Mouse (Mus musculus) 3T3-L1 (cell line): ENCODE data around the gene Myl12a.

Experiments
- DNase-seq: peaks from one replicate; pipeline ENCODE4 v3.0.0-alpha.2; 2015; ENCODE audit warnings: low read depth, low spot score

Myl12a gene

DNA sequence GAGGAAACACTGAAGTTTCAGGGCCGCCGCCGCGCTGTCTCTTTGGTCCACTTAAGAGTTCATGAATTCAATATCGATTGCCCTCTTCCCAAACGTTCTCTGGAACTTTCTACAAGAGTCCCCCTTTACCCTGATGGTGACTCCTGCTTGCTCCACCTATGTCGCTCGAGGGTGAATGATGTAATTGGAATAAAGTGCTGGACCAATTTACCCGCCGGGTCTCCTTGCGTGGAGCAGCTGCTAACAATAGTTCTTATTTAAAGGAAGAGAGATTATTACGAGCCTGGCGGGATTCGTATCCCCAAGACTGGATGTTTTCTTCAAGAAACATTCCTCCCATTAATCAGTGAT lies at the start of gene Myl12a:
Myl12a (minus strand) TSS at position 135 of the 351 bp plus-strand sequence.
- DNase-seq: no peak

DNA sequence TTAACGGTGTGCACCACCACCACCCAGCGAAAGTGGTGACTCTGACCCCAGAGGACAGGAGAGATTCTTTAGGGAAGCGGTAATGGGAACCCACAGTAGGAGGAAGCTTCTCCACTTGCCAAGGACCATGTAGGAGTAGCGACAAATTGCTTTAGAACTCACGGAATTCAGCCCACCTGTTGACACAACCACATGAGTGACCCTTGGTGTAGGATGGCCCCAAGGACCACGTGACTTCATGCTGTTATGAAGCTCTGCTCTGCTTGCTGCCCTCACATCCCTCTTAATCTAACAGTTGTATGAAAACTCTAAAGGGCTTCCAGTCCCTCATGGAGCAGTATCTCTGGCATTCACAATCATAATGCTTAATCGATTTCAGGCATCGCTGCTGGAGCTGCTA lies 46.6 kb upstream of the Myl12a start:
- no peak for DNase-seq

DNA sequence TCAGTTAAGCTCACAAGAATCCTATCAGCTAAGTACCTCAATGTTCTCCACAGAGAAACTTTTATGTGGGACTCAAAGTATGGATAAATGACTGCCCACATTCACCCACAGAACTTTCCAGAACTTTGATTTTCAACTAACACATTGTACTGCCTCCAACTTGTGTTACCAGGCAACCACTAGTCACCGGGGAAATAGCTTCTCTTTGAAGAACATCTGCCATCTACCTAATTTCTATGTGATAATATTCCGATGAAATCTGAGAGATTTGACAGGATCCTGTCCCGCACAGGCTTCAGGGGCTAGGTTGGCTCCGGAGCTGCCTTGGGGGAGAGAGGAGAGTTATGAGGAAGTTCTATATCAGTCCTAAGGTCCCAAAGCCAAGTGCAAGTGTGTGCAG lies 44.2 kb upstream of the Myl12a start:
- no peak for DNase-seq

DNA sequence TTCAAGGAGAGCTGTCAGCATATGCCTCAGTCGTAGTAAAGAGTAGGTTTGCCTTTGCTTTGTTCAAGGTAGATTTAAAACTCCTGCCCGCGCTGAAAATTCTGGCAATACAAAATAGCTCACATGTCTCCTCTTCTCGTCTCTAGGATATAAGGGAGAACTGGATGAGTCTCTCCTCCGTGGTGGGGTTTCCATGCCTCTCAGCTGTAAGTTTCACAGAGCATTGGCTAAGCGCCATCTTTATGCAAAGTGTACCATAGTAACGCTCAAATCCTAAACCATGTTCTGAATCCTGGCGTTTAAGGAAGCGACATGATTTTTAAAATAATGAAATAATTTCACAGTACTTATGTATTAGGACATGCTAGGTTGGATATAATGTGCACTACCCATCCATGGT lies 42.9 kb upstream of the Myl12a start:
- no peak for DNase-seq

DNA sequence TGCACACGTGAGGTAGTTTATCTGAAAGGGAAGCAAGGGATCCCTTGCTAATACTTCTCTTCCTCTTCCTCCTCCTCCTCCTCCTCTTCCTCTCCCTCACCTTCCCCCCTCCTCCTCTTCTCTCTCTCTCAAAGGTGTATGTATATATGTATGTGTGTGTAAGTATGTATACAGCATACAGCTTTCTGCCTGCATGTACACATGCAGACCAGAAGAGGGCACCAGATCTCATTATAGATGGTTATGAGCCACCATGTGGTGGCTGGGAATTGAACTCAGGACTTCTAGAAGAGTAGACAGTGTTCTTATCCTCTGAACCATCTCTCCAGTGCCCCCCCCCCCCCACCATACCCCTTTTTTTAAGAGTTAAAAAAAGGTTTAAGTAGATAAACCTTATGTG lies 40.0 kb upstream of the Myl12a start:
- DNase-seq: no peak

DNA sequence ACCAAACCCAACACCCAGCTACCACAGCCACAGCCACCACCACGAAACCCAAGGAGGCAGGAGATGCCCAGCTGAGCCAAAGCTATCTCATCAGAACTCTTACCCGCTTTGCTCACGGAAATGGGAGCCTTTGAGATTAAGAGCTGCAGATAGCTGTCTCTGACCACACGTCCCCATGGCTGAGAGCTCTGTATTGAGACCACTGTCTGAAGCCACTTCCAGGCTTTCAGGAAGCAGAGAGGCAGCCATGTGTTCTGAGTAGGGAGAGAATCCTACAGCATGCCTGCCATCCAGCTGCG lies 37.9 kb upstream of the Myl12a start:
- DNase-seq: no peak

DNA sequence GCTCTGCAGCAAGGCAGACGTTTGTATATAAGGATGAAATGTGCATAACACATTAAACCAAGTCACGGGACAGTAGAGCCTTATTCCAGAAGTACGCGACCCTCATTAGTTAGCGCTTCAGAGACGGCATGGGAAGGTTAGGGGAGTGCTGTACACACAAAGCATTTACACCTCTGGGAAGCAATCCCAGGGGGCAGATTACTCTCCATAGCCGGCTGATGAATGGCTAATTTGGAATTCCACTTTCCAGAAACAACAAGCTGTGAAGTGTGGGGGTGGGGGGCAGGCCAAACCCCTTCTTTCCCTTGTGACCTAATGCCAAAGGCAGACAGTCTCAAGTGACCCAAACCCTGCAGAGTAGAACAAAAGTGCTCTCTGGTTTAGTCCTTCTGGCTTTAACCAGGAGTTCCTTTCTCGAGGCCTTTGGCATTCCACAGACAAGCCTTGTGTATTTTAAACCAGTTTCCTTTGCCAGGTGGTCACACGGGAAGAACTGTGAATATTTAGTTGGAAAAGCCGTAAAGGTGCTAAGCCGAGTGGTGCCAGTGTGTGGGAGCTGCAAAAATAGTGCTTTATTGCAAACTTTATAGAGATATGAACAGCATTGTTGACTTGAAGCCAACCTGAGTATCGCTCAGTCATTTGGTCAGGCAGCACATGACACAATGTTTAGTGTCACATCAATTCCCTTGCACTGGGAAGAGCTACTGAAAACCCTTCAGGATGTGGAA lies 37.3 kb upstream of the Myl12a start:
- no peak for DNase-seq

DNA sequence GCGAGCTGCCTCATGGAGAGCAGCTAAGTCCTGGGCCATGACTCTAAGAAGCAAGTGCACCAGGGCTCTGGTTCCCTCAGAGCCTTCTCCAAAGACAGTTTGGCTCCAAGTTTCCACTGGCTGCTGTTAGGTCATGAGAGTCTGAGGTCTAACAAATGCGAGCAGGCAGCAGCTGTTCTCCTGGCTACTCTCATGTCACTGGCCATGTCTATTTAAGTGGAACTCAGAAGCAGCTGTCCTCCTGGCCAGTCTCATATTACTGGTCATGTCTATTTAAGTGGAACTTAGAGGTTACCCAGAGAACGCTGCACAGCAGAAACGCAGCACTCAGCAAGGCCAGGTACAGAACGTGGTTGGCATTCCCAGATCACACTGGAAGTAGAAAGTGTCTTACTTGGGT lies 36.1 kb upstream of the Myl12a start:
- no peak for DNase-seq

DNA sequence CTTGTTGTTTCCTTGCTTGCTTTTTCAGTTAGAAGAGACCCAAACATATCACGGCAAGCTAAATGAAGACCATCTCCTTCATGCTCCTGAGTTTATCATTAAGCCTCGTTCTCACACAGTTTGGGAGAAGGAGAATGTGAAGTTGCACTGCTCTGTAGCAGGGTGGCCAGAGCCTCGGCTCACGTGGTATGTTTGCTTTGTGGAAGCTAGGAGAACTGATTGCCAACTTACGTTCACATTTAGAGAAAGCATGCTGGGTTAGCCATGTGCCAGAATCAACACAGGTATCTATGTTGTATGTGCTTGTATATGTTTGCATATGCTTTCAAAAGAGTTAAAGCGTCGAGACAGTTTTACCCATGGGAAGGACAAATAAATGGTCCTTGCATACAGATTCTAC lies 34.5 kb upstream of the Myl12a start:
- DNase-seq: no peak

DNA sequence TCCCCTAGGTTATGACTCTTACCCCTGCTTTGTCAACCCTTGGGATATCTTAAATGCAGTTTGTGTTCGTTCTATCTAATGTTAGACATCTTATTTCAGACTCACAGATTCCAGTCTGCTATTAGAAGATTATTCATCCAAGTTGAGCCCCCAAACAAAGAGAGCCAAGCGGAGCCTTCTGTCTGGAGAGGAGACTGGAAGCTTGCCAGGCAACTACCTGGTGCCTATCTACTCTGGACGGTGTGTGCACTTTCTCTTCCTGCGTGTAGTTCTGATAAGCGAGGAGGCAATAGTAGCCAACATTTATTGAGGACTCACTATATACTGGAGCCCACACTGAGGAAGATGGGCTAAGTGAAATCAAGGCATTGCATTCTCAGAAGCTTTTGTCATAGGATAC lies 31.8 kb upstream of the Myl12a start:
- DNase-seq: no peak

DNA sequence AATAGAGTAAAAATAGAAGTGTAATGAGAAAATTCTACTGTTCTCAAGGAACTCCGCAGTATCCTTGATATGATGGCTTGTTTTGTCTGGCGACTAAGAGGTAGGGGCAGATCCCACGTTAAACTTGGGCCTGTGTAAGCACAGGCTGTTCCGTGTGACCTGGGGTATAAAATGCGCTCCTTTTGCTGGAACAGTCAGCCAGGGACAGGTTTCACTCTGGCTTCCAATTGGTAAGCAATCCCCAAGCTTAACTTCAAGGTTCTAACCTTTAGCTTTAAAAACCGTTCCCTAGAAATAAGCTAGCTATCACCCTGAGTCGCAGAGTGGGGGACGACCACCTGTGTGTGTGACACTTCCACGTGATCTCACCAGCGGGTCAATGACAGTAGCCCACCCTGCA lies 30.0 kb upstream of the Myl12a start:
- DNase-seq: no peak

DNA sequence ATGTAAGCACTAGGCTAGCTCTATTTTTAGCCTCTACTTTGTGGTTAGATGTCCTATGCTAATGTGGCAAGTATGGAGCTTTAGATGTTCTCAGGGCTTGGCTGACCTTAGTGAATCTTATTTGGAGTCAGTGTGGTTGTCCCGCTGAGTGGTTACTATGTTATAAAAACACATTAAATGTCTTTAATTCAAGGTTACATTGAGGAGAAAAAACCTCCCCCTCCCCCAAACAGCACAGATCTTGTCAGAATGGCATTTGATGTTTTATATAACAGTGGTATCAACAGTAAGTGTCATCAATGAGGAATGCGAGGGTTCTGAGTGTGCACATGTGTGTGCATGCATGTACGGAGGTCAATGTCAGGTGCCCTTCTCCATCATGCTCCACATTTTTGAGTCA lies 24.5 kb upstream of the Myl12a start:
- no peak for DNase-seq

DNA sequence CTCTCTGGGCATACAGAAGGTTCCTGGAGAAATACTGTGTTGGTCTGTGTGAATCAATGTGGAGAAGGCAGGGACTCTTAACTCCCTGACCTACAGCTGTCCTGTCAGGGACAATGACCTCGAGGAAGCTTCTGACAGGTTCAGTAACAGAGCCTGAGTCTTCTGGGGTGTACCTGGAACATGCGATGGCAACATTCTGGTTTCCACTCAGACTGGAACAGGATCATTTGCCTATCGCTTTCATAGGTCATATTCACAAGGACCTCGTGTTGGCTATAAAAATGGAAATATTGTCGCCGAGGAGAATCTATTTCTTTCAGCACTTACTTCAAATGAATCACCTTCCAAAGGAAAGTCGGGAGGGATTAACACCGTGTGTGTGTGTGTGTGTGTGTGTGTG lies 23.2 kb upstream of the Myl12a start:
- DNase-seq: no peak

DNA sequence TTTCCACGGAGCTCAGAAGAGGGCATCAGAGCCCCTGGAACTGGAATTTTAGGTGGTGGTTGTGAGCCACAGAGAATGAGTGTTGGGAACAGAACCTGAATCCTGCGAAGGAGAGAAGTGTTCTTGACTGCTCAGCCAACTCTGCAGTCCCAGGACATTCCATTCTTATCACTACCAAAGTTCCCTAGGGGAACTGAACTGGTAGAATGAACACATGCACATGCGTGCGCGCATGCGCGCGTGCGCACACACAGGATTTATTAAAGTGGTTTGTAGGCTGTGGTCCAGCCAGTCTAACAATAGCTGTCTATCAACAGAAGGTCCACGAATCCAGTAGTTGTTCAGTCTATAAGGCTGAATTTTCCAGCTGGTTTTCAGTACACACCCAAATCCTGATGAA lies 21.4 kb upstream of the Myl12a start:
- DNase-seq: no peak

DNA sequence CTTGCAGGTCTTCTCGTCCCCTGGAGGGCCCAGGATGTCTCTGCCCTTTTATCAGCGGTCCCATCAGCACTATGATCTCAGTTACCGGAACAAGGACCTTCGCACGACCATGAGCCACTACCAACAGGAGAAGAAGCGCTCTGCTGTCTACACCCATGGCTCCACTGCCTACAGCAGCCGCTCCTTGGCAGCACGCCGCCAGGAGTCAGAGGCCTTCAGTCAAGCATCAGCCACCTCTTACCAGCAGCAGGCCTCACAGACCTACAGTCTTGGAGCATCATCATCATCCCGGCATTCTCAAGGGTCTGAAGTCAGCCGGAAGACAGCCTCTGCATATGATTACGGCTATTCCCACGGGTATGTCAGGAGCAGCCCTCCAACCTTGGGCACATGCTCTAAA lies 20.2 kb upstream of the Myl12a start:
- DNase-seq: no peak

DNA sequence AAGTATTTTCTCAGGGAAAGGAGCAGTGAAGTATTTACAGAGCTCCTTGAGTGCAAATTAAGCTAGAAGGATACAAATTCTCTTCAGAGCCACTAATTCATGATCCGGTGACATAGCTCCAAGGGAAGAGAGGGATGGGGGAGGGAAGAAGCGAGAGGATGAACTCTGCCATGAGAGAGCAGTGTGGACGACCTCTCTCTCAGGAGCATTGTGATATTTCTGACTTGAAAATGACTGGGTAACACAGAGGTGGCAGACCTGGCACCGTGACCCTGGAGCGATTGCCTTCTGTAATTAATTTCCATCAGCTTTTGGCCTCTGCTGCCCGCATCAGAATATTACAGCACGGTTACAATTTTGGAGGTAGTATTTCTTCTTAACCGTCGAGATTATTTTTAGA lies 17.2 kb upstream of the Myl12a start:
- no peak for DNase-seq

DNA sequence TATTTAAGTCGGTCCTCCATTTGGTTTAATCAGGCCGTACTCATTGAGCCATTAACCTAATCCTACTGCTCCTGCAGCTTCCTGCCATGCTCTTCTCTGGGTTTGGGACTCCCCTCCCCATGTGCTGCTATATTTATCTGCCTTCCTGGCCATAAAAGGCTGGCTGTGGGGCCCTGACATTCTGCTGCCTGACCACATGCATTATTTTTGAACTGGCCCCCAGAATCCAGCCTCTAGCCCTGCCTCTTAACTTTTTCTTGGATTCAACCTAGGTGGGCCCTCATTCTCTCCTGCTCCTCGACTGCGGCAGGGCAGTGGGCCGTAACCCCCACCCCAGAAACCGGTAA lies 16.6 kb upstream of the Myl12a start:
- DNase-seq: no peak

DNA sequence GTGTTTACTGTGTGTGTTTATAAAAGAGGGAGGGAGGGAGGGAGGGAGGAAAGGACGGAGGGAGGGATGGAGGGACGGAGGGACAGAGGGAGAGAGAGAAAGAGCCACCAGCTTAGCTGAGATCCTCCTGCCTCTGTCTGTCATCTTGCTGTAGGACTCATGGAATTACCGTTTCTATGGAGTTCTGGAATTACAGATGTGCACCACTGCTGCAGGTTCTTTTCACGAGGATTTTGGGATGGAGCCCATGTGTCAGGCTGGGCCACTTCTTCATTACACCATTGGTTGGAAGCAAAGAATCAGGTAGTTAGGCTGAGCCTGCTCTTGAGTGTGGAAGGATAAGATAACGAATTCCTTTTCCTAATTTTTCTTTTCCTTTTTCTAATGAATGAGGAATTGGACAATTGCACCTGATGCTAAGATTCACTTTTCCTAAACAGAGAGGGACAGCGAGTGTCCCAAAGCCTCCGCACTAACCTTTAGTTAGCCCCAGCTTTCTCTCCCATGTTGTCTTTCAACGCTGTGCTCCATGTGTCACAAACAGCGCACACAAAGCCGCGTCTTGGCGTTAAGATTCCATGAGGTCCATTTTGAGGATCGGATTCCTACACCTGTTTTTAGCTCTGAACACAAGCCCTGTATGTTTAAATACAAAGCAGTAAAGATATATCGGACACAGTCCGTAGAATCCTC lies 16.1 kb upstream of the Myl12a start:
- no peak for DNase-seq

DNA sequence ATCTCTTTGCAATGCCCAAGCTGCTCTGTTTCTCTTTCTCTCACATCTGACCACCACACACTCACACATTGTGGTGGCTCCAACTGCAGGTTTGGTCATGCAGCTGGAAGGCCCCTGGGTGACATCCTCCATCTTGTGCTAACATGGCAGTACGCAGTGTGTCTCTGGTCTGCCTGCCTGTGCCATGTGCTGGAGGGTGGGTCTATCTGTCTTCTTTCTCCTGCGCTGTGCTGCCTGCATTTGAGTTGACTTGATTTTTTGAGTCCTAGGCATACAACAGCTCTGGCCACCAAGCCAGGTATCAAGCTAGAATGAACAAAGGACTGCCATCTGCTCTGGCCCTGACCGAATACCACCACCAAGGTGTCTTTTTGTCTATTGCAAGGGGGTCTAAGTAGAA lies 15.5 kb upstream of the Myl12a start:
- DNase-seq: no peak

DNA sequence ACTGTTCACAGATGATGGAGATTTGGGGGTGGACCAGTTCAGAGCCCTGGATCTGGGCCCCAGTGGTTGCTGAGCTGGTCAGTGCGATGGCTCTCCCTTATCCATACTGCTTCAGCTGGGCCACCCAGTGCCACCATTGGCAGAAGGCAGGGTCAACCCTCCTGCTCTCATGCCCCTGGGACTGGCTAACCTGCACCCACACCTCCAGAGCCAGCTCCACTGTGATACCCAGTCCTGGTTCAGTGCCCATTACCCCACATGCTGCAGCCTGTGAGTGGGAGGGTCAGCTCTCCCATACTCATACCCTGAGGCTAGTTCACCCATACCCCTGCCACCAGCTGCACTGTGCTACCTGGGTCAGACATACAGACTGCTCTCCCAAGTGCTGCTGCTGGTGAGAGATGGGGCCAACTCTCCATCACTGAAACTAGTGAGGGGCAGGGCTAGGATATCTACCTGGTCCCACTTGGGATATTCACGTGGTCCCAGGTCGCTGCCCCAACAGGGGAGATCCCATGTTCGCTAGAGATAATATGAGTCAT lies 14.8 kb upstream of the Myl12a start:
- DNase-seq: no peak

DNA sequence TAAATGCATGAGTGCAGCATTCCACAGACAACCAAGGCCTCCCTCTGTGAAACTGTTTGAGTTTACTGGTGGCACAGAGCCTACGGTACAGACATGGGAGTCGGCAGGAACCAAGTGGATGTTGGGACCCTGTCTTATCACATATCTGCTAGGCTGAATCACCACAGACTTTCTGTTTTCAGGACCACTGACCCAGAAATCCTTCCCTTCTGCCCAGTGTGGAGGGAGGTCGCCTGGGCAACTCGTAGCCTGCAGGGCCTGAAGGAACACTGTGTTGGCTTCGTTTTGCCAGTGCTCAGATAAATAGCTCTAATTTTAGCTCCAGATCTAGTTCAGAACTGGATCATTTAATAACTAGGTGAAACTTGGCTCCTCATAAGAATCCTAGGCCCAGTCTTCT lies 12.2 kb upstream of the Myl12a start:
- no peak for DNase-seq

DNA sequence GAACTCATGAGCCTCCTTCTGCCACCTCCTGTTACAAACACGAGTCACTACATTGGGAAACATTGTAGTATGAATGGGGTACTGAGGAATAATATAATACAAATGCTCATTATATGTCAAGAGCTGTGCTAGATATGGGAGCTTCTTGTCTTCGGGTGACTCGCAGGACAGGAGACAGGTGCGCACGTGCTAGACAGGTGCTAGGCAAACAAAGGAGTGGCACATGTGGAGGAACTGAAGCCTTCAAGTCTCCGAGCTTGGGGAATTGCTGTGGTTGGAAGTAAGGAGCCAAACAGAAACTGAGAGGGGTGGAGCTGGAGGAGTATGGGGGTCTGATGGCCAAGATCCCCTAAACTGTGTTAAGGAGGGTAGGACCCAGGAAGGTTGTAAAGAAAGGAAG lies 10.4 kb upstream of the Myl12a start:
- no peak for DNase-seq

DNA sequence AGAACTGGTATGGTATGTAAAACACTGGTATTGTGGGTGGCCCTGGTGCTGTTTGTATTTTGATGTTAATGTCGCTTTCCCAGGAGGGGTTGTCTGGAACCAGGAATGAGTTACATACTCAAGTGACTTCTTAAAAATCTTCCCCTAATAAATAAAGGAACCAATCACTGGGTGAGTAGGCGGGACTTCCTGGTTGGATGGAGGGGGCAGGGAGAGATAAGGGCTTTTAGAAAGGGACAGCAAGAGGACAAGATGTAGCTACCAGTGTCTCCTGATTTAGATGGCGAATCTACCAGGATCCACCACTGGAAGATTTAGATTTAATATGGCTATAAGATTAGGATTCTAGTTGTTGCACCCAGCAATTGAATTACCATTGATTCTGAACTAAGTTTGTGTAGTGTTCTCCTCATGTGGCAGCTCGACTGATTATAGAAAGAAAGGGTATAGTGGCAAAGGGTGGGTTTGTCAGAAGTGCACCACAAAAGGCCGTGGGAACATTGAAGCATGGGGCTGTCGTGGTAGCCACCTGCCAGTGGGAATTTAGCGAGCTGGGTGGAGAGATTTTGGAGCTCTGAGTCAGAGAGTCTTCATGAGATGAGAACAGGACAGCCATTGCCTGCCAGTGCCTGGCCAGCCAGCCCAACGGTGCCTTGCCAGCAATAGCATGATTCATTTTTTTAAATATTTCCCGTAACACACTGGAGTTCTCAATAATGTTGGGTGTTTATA lies 9.4 kb upstream of the Myl12a start:
- DNase-seq: no peak
